23 mouse cellular contexts compared by ENCODE assay signal in the genomic region with DNA sequence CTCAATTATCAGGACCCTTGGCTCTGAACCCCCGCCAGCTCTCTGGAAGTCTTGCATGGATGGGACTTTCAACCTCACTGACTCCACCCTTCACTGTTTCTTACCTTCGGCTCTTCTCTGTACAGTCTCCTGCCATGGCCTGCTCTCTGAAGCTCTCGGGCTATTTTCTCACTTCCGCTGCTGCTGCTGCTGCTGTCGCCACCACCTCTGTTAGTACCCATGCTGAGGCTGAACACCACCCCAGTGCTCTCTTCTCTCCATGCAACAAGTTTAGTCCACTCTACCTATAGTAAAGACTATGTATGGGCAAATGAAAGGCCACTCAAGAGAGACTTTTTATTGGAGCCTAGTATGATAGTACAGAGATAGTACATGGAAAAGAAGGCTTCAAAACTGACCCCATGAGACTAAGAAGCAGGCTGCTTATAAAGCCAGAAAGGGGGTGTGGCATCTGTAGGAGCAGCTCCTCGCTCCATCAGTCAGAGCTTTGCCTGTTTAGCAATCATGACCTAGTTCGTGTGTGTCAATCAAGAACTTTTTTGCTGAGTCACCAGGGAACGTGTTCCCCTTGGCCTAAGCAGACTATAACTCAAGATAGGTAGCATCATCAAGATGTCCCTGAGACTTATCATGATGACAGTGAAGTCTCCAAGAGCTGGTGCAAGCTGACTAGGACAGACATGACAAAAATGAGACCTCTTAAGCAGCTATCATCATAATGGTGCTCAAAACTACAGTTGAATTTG. TPM values are rescaled to one million over a fixed set of nuclear protein-coding genes. Genes with fewer than 3 reads are reported as not detected.
A peak's percentile ranks its signal among the peaks of the same experiment; 100 is the strongest.
DNase-seq lines count a peak whose midpoint lies in the region; ATAC-seq and TF ChIP-seq lines count a peak whose summit lies in the region.
"Had no signal": no experiment of that assay in that cellular context is flagged by ENCODE, and none has a peak within 500 bp of the region (broad histone marks: within the 10 kb centered on the region; RNA-seq: fewer than 3 reads in every experiment).

No protein-coding gene starts in this region.

- peaks cover 14 to 15% of the 10 kb centered on the region in 2 experiments for H3K4me1 ChIP-seq in liver, embryonic 14.5 days (replicated peaks; ENCODE audit: control insufficient read depth in 2 of 2, insufficient read depth in 2 of 2, low read length in 1 of 2)
- H3K4me1 ChIP-seq in liver, embryonic 12.5 days = peaks cover 32% of the 10 kb centered on the region
- peaks cover 38% of the 10 kb centered on the region for H3K4me1 ChIP-seq in G1E (ENCODE audit: insufficient read depth, low read depth, low read length)
- no peaks in the 10 kb centered on the region; the same call in 1 of the 2 replicates for H3K4me1 ChIP-seq in hindbrain, embryonic 11.5 days (replicated peaks; ENCODE audit: control insufficient read depth, insufficient read depth, low read length)

- H3K27ac ChIP-seq in liver, embryonic 14.5 days = no peak overlapping the region
- no peak overlapping the region for H3K27ac ChIP-seq in liver, embryonic 12.5 days
- no peak overlapping the region for H3K27ac ChIP-seq in hindbrain, embryonic 11.5 days (ENCODE audit: low read depth, low read length)
- H3K27ac ChIP-seq: embryonic facial prominence, embryonic 10.5 days; forebrain, embryonic 13.5 days; left cerebral cortex, adult 2 months; limb, embryonic 10.5 days; neural tube, embryonic 12.5 days had no signal

- no peak for ATAC-seq in liver, embryonic 14.5 days (ENCODE audit: insufficient read depth)
- ATAC-seq in liver, embryonic 12.5 days = no peak
- 0 out of 2 replicates have a peak, but pooled peaks have one; percentile 2 for ATAC-seq in G1E (ENCODE audit: extremely low read depth, insufficient number of reproducible peaks, low FRiP score, poor library complexity, severe bottlenecking)
- ATAC-seq in hindbrain, embryonic 11.5 days (ENCODE audit: low FRiP score) = no peak
- ATAC-seq: forebrain, embryonic 13.5 days; hindbrain, embryonic 16.5 days; intestine, postnatal 0 days had no signal

- H3K4me2 ChIP-seq in liver, embryonic 14.5 days (ENCODE audit: low read depth) = no peak overlapping the region
- no peak overlapping the region for H3K4me2 ChIP-seq in liver, embryonic 12.5 days
- H3K4me2 ChIP-seq in hindbrain, embryonic 11.5 days (replicated peaks; ENCODE audit: low read depth, low read length) = no peak overlapping the region
- H3K4me2 ChIP-seq: forebrain, embryonic 13.5 days; heart, embryonic 12.5 days; midbrain, embryonic 11.5 days; neural tube, embryonic 12.5 days had no signal

- TF ChIP-seq CTCF in liver, embryonic 14.5 days (IDR thresholded peaks at IDR 0.05; ENCODE audit: low read depth) = no peak
- no peak for TF ChIP-seq CTCF in G1E (IDR thresholded peaks at IDR 0.05; ENCODE audit: low read depth, low read length)

- no peaks in the 10 kb centered on the region for H3K9me3 ChIP-seq in liver, embryonic 14.5 days (ENCODE audit: control insufficient read depth, low read length)
- no peaks in the 10 kb centered on the region for H3K9me3 ChIP-seq in liver, embryonic 12.5 days (replicated peaks)
- H3K9me3 ChIP-seq in G1E (replicated peaks) = no peaks in the 10 kb centered on the region
- no peaks in the 10 kb centered on the region for H3K9me3 ChIP-seq in hindbrain, embryonic 11.5 days (ENCODE audit: control insufficient read depth, low read length)
- H3K9me3 ChIP-seq: embryonic facial prominence, embryonic 10.5 days; forebrain, embryonic 13.5 days; heart, embryonic 12.5 days; limb, embryonic 10.5 days; neural tube, embryonic 12.5 days had no signal

- no peaks in the 10 kb centered on the region for H3K27me3 ChIP-seq in liver, embryonic 14.5 days (ENCODE audit: control insufficient read depth, insufficient read depth, low read length)
- peaks cover 10% of the 10 kb centered on the region; the same call in 1 of the 2 replicates for H3K27me3 ChIP-seq in liver, embryonic 12.5 days (replicated peaks)
- H3K27me3 ChIP-seq in G1E (ENCODE audit: insufficient read depth, low read length) = peaks cover 20% of the 10 kb centered on the region
- no peaks in the 10 kb centered on the region for H3K27me3 ChIP-seq in hindbrain, embryonic 11.5 days (ENCODE audit: control insufficient read depth, insufficient read depth, low read length)
- H3K27me3 ChIP-seq: forebrain, embryonic 13.5 days; heart, embryonic 12.5 days; neural tube, embryonic 12.5 days had no signal

- no peak overlapping the region for H3K4me3 ChIP-seq in liver, embryonic 14.5 days (ENCODE audit: insufficient read depth in 1 of 2, low read depth in 2 of 2, low read length in 2 of 2)
- H3K4me3 ChIP-seq in liver, embryonic 12.5 days = no peak overlapping the region
- no peak overlapping the region for H3K4me3 ChIP-seq in G1E (ENCODE audit: low read depth, low read length)
- H3K4me3 ChIP-seq in hindbrain, embryonic 11.5 days (ENCODE audit: low read depth, low read length) = no peak overlapping the region
- H3K4me3 ChIP-seq: embryonic facial prominence, embryonic 10.5 days; forebrain, embryonic 13.5 days; heart, embryonic 12.5 days; left cerebral cortex, adult 2 months; limb, embryonic 10.5 days; neural tube, embryonic 12.5 days had no signal

- no peak overlapping the region for H3K9ac ChIP-seq in liver, embryonic 14.5 days (replicated peaks)
- H3K9ac ChIP-seq in liver, embryonic 12.5 days = no peak overlapping the region
- no peak overlapping the region for H3K9ac ChIP-seq in hindbrain, embryonic 11.5 days (ENCODE audit: low read depth, low read length)
- H3K9ac ChIP-seq: forebrain, embryonic 13.5 days; heart, embryonic 12.5 days; neural tube, embryonic 12.5 days had no signal

- WGBS in liver, embryonic 14.5 days (ENCODE audit: insufficient replicate concordance) = 50% methylated on average over 8 of the region's 8 CpGs
- 54% methylated on average over 8 of the region's 8 CpGs for WGBS in liver, embryonic 12.5 days (ENCODE audit: insufficient replicate concordance)
- WGBS in hindbrain, embryonic 11.5 days = 82% methylated on average over 8 of the region's 8 CpGs

- no peaks in the 10 kb centered on the region for H3K36me3 ChIP-seq in liver, embryonic 14.5 days (replicated peaks; ENCODE audit: control insufficient read depth, insufficient read depth, low read depth)
- H3K36me3 ChIP-seq in liver, embryonic 12.5 days = no peaks in the 10 kb centered on the region
- peaks cover 3% of the 10 kb centered on the region for H3K36me3 ChIP-seq in G1E (replicated peaks)
- no peaks in the 10 kb centered on the region for H3K36me3 ChIP-seq in hindbrain, embryonic 11.5 days (ENCODE audit: control insufficient read depth, insufficient read depth, low read length)
- H3K36me3 ChIP-seq: embryonic facial prominence, embryonic 10.5 days; heart, embryonic 12.5 days; limb, embryonic 10.5 days; neural tube, embryonic 12.5 days had no signal

- no peak for TF ChIP-seq EP300 in liver, embryonic 14.5 days (IDR thresholded peaks at IDR 0.05; ENCODE audit: low read depth)

- peak in 2 of 3 experiments; percentile 39 to 49 for DNase-seq in liver, embryonic 14.5 days (ENCODE audit: low read depth in 3 of 3, low spot score in 3 of 3)
- peak; percentile 4 for DNase-seq in G1E (ENCODE audit: low spot score)
- peak; percentile 46 to 51 for DNase-seq in adrenal gland, postnatal 36 days
- no peak for DNase-seq in spleen, postnatal 10 days (ENCODE audit: low spot score in 2 of 2)
- no peak for DNase-seq in spleen, adult 12 weeks (ENCODE audit: low spot score)
- DNase-seq in hindbrain, embryonic 11.5 days (ENCODE audit: low spot score) = no peak
- DNase-seq: cerebellum, adult 11-12 months; gastrocnemius, postnatal 36 days; kidney, postnatal 10 days; lung, postnatal 36 days; right cerebral cortex, postnatal 4 days had no signal

RNA-seq across cellular contexts. Expression of gene Ecpas, which starts 2.7 kb away (rescaled TPM):
- polyA plus RNA-seq in liver, embryonic 14.5 days (2012; rRNA removed) = 5.5 and 9.7 TPM in 2 replicates
- 16.8 and 20.8 TPM in 2 replicates for polyA plus RNA-seq in liver, embryonic 14.5 days (2014; fragmentation: Nextera tagmentation; extraction: Ambion mirVana)
- 30.1 and 35.2 TPM in 2 replicates for polyA plus RNA-seq in liver, embryonic 12.5 days (2016; fragmentation: Nextera tagmentation; extraction: Ambion mirVana)
- total RNA-seq in G1E (2014; fragmentation: Nextera tagmentation) (243 and 278 TPM in 2 replicates), G1E (2017) (91.0 and 92.5 TPM in 2 replicates)
- polyA plus RNA-seq in G1E (2012) = 27.1 and 28.7 TPM in 2 replicates
- 100 to 1,000 TPM; 153 to 179 TPM for total RNA-seq in adrenal gland, postnatal 36 days (2021)
- 41.9 and 43.4 TPM in 2 replicates for polyA plus RNA-seq in hindbrain, embryonic 11.5 days (2014; fragmentation: Nextera tagmentation; extraction: Ambion mirVana)

RNA-seq across cellular contexts. Expression of gene Zkscan16, which starts 28.2 kb away (rescaled TPM):
- 0.03 and 0.08 TPM in 2 replicates for polyA plus RNA-seq in liver, embryonic 14.5 days (2012; rRNA removed)
- polyA plus RNA-seq in liver, embryonic 14.5 days (2014; fragmentation: Nextera tagmentation; extraction: Ambion mirVana) = 0.06 and 0.11 TPM in 2 replicates
- polyA plus RNA-seq in liver, embryonic 12.5 days (2016; fragmentation: Nextera tagmentation; extraction: Ambion mirVana) = 0.12 and 0.14 TPM in 2 replicates
- total RNA-seq in G1E (2014; fragmentation: Nextera tagmentation) (not detected in 2 replicates), G1E (2017) (0.12 and 0.22 TPM in 2 replicates)
- polyA plus RNA-seq in G1E (2012) = not detected in 2 replicates
- 1 to 10 TPM; 1.7 to 2.8 TPM for total RNA-seq in adrenal gland, postnatal 36 days (2021)
- 0.73 and 0.93 TPM in 2 replicates for polyA plus RNA-seq in hindbrain, embryonic 11.5 days (2014; fragmentation: Nextera tagmentation; extraction: Ambion mirVana)
- total RNA-seq: gastrocnemius, postnatal 36 days; heart, postnatal 25 days; monocyte, adult 5-6 weeks had no signal

Comparison
In these comparisons a context has a peak if more than half of its experiments do, and no peak if none do; other contexts are left out.
1. DNase-seq: peak in liver, embryonic 14.5 days (2 of 3), G1E (single experiment) and adrenal gland, postnatal 36 days (2 of 2); none in spleen, postnatal 10 days (0 of 2), spleen, adult 12 weeks (single experiment) and hindbrain, embryonic 11.5 days (single experiment).